Mouse (Mus musculus) megakaryocyte progenitor cell, adult 5-6 weeks (primary cell): Measurements from ENCODE around the gene Gm49361. TPM values are rescaled to one million over a fixed set of nuclear protein-coding genes. Genes with fewer than 3 reads are reported as not detected.

Experiments used
- ATAC-seq: replicated peaks from 2 replicates; pipeline ENCODE4 v1.8.0; 2016; ENCODE audit warnings: mild to moderate bottlenecking, moderate TSS enrichment, inconsistent platforms; ENCODE audit not compliant: poor library complexity
- total RNA-seq, 2 experiments: library from RNA; stranded (forward) in 1 of 2; stranded (reverse) in 1 of 2; fragments of 157-497, 149-512 nt in 1 of 2; fragments of 200-1000 nt in 1 of 2; gene quantifications; 2 replicates each; pipeline versions ENCODE4 v1.2.3 to v1.2.4; 2015 to 2017

Gene Gm49361
- total RNA-seq, 2 experiments from 2014 or later, result not detected

DNA sequence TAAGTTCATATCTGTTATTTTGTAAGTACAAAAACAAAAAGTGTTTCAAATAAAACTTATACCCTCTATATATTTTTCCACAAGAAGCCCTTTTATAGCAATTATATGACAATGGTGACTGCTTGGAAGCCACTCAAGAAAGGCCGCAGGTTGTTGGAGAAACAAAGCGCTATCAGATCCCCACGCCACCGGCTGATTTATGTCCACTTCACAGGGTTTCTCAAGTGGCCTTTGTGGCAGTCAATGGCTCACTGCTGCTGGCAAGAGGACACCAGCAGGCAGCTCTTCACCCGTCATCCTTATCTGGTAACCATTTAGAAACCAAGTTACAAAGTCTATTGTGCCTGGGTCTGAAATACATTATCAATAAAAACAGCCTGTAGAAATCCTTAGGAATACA is 111.8 kb downstream of the Gm49361 start:
- ATAC-seq, result no peak

- no peak for ATAC-seq
These were observed 116.3 kb downstream of the Gm49361 start for GRCm38 (mm10) chr14:57629595-57629994.

GRCm38 (mm10) chr14:57622934-57623333 is 123.0 kb downstream of the Gm49361 start:
- peak; percentile 67 for ATAC-seq

- no peak for ATAC-seq
These were observed 124.2 kb downstream of the Gm49361 start for GRCm38 (mm10) chr14:57621699-57622098.

GRCm38 (mm10) chr14:57620598-57621236 is 125.2 kb downstream of the Gm49361 start:
- ATAC-seq, result no peak

GRCm38 (mm10) chr14:57619487-57619886 is 126.4 kb downstream of the Gm49361 start:
- ATAC-seq, result peak; percentile 89

DNA sequence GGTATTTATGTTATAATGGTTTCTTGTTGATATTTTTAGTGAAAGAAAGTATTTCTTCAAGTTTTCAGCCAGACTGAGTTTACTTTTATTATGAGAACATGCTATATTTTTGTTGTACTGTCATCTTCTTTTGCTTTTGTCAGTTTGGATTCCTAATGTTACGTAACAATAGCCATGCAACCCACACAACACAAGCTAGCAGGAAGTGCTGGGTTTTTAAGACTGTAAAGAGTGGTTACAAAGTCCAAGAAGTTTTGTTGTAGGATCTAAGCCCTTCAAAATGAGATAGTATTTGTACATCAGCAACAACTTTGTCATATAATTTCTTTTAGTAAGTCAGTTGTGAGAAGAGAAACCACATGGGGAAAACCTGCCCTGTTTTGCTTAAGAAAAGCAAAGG is 128.2 kb downstream of the Gm49361 start:
- ATAC-seq, result peak; percentile 29; the same call in 1 of the 2 replicates

GRCm38 (mm10) chr14:57616339-57616965 is 129.5 kb downstream of the Gm49361 start:
- no peak for ATAC-seq

DNA sequence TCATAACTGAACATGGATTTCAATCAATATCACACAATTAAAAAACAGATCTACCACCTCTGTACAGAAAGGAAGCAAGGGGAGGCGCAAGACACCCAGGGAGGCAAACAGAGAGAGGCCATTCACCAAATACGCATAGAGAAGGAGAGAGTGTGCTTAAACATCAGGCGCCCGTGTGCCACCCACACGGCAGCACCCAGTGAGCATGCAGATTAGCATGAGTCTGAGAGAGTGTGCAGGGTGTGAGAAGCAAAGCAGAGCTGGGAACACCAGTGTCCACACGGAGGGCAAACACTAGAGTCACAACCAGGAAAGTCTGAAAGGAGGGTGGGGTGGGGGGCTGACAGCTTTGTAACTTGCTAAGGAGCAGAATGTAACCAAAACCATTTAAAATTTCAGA is 130.1 kb downstream of the Gm49361 start:
- no peak for ATAC-seq

DNA sequence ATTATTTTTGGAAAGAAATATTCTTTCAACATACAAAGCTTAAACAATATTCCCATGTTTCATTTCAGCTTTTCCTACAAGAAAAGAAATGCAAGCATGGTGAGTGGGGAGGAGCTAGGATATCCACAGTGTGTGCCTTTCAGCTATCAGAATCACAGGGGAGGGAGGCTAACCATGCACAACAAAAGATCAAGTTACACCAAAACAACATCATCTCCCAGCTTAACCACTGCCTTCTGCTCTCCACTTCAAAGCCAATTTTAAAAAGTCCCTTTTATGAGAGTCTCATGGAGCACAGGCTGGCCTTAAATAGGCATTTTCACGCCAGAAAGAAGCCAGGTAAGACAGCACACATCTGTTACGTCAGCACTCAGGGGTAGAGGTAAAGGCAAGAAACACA is 134.9 kb downstream of the Gm49361 start:
- no peak for ATAC-seq

DNA sequence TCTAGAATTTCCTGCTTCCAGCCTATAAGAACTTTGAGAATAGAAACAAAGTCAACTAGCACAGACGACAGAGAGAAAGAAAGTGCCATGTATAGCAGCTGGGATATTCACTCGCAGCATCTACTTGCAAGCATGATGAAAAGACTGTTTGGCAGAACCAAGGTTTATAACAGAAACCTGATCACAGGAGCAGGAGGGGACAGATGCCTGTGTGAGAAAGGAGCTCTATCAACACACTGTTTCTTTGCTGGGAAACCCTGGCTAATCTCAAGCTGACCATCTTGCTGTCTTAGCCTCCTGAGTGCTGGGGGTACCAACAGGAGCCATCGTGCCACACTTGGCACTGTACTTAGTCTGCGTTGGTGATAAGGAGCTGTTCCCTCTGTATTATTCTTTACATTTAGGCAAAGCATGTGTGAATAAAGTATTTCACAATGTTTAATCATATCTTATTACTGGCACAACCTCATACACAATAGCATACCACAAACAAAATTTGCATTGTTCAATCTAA is 136.0 kb downstream of the Gm49361 start:
- ATAC-seq, result peak; percentile 91

GRCm38 (mm10) chr14:57607500-57607899 is 138.4 kb downstream of the Gm49361 start:
- peak; percentile 54 for ATAC-seq

- no peak for ATAC-seq
These were observed 139.1 kb downstream of the Gm49361 start for GRCm38 (mm10) chr14:57606663-57607365.

DNA sequence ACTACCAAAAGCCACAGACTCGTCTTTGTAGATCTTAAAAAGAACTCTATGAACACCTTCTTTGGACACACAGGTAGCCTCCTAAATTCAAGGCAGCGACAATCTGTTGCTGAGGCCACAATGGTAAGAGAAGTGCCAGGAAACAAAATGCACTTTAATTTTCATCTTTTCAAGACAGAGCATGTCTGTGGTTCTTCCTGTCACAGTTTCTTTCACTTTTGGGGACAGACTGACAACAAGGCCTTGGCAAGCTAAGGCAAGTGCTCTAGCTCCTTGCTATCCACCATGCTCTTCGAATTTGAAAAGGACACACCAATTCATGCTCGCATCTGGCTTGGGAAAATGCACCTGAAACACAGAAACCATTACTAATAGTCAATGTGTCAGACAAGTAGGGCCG is 152.6 kb downstream of the Gm49361 start:
- no peak for ATAC-seq

Other genes starting within 250 kb of the Gm49361 start
- gene Il17d, start 221.3 kb downstream of the Gm49361 start, total RNA-seq (2015), result not detected in 2 replicates
- 0.17 TPM in 1 of 2 replicates, not detected in the other for gene Il17d, start 221.3 kb downstream of the Gm49361 start, total RNA-seq (2017)
- gene Eef1akmt1, start 174.5 kb downstream of the Gm49361 start, total RNA-seq (2015), result 43.6 and 49.5 TPM in 2 replicates
- gene Eef1akmt1, start 174.5 kb downstream of the Gm49361 start, total RNA-seq (2017), result 14.0 and 24.2 TPM in 2 replicates
- 37.2 and 38.5 TPM in 2 replicates for gene Xpo4, start 80.7 kb downstream of the Gm49361 start, total RNA-seq (2015)
- 31.2 and 43.2 TPM in 2 replicates for gene Xpo4, start 80.7 kb downstream of the Gm49361 start, total RNA-seq (2017)
- 9.3 and 16.9 TPM in 2 replicates for gene Lats2, start 12.3 kb upstream of the Gm49361 start, total RNA-seq (2015)
- gene Lats2, start 12.3 kb upstream of the Gm49361 start, total RNA-seq (2017), result 8.1 and 8.2 TPM in 2 replicates
- 160 and 206 TPM in 2 replicates for gene Sap18, start 52.1 kb upstream of the Gm49361 start, total RNA-seq (2015)
- gene Sap18, start 52.1 kb upstream of the Gm49361 start, total RNA-seq (2017), result 16.6 and 19.9 TPM in 2 replicates
- 34.8 and 40.9 TPM in 2 replicates for gene Ska3, start 80.1 kb upstream of the Gm49361 start, total RNA-seq (2015)
- gene Ska3, start 80.1 kb upstream of the Gm49361 start, total RNA-seq (2017), result 27.3 and 42.0 TPM in 2 replicates
- 87.0 and 89.2 TPM in 2 replicates for gene Mrpl57, start 80.1 kb upstream of the Gm49361 start, total RNA-seq (2015)
- gene Mrpl57, start 80.1 kb upstream of the Gm49361 start, total RNA-seq (2017), result 70.5 and 72.5 TPM in 2 replicates
- gene Zdhhc20, start 144.2 kb upstream of the Gm49361 start, total RNA-seq (2015), result 43.5 and 49.2 TPM in 2 replicates
- 40.8 and 44.5 TPM in 2 replicates for gene Zdhhc20, start 144.2 kb upstream of the Gm49361 start, total RNA-seq (2017)